Mouse (Mus musculus): ENCODE data around the gene Auts2. TPM values are rescaled to one million over a fixed set of nuclear protein-coding genes. Genes with fewer than 3 reads are reported as not detected.

The Auts2 gene
- polyA plus RNA-seq, 2 experiments: 38.3 to 50.8 TPM

DNA sequence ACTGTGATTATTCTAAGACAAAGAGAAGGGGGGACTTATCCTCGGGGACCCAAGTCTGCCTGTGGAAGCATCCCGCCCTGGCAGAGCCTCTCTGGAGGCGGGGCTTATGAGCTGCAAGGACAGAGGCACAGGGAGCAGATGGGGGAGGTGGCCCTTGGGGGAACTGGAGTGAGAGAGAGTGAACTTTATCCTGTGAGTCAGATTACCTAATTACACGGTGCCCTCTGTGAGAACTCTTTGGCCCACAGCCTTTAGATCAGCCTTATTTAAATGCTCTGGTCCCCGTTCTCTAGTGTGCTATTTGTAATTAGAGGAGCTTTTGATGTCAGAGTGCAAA is 809.9 kb downstream of the Auts2 start:
- Histone ChIP-seq H3K27me3 (ENCODE audit: control insufficient read depth, insufficient read depth, low read length) (no peaks in the 10 kb centered on the region), H3K36me3 (ENCODE audit: control insufficient read depth, insufficient read depth, low read length) (no peaks in the 10 kb centered on the region), H3K4me3 (replicated peaks; ENCODE audit: low read length) (no peak overlapping the region), H3K9ac (ENCODE audit: low read depth, low read length, severe bottlenecking) (no peak overlapping the region), H3K27ac (replicated peaks; ENCODE audit: low read depth, low read length) (no peak overlapping the region), H3K4me1 (ENCODE audit: control insufficient read depth, insufficient read depth, low read length) (peaks cover 31% of the 10 kb centered on the region), H3K4me2 (replicated peaks; ENCODE audit: low read depth, low read length, severe bottlenecking) (no peak overlapping the region), H3K9me3 (ENCODE audit: control insufficient read depth, low read length) (no peaks in the 10 kb centered on the region)
- TF ChIP-seq POLR2A (IDR thresholded peaks at IDR 0.05; ENCODE audit: borderline replicate concordance, extremely low read depth, insufficient read depth, insufficient read length): no peak
- WGBS: 19% methylated on average over 5 of the region's 5 CpGs
- ATAC-seq (ENCODE audit: low FRiP score, low read depth): no peak
- DNase-seq (ENCODE audit: low spot score): no peak

GRCm38 (mm10) chr5:131732631-131733323 is 810.4 kb downstream of the Auts2 start:
- peak; percentile 18 for DNase-seq (ENCODE audit: low spot score)
- H3K4me1 ChIP-seq (ENCODE audit: control insufficient read depth, insufficient read depth, low read length): peaks cover 29% of the 10 kb centered on the region
- WGBS: 47% methylated on average over 7 of the region's 7 CpGs

GRCm38 (mm10) chr5:131729456-131729855 is 813.7 kb downstream of the Auts2 start:
- H3K9ac ChIP-seq (ENCODE audit: low read depth, low read length, severe bottlenecking): no peak overlapping the region
- WGBS: 89% methylated on average over 4 of the region's 4 CpGs

More at GRCm38 (mm10) chr5:131732631-131733323, 810.4 kb downstream of the Auts2 start:
- no peak for TF ChIP-seq POLR2A (IDR thresholded peaks at IDR 0.05; ENCODE audit: borderline replicate concordance, extremely low read depth, insufficient read depth, insufficient read length)
- no peak for ATAC-seq (ENCODE audit: low FRiP score, low read depth)
- Histone ChIP-seq H3K27me3 (ENCODE audit: control insufficient read depth, insufficient read depth, low read length) (no peaks in the 10 kb centered on the region), H3K27ac (replicated peaks; ENCODE audit: low read depth, low read length) (no peak overlapping the region), H3K4me3 (replicated peaks; ENCODE audit: low read length) (no peak overlapping the region), H3K9ac (ENCODE audit: low read depth, low read length, severe bottlenecking) (no peak overlapping the region), H3K4me2 (replicated peaks; ENCODE audit: low read depth, low read length, severe bottlenecking) (no peak overlapping the region), H3K9me3 (ENCODE audit: control insufficient read depth, low read length) (no peaks in the 10 kb centered on the region), H3K36me3 (ENCODE audit: control insufficient read depth, insufficient read depth, low read length) (no peaks in the 10 kb centered on the region)

DNA sequence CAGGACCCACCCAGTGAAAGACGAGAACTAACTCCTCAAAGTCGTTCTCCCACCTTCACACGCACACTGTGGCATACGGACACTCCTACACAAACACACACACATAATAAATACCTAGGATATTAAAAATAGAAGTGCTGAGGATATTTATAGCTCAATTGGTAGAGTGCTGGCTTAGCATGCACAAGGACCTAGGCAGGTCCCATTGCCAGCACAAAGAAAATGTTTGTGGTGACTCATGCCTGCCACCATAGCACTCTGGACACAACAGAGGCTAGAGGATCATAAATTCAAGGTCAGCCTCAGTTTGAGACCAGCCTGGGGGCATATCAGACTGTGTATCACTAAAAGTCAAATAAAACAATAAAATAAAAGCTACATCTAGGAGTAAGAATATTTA is 815.2 kb downstream of the Auts2 start:
- Histone ChIP-seq H3K4me3 (replicated peaks; ENCODE audit: low read length) (no peak overlapping the region), H3K36me3 (ENCODE audit: control insufficient read depth, insufficient read depth, low read length) (no peaks in the 10 kb centered on the region), H3K27me3 (ENCODE audit: control insufficient read depth, insufficient read depth, low read length) (no peaks in the 10 kb centered on the region), H3K9me3 (ENCODE audit: control insufficient read depth, low read length) (no peaks in the 10 kb centered on the region), H3K4me1 (ENCODE audit: control insufficient read depth, insufficient read depth, low read length) (peaks cover 7% of the 10 kb centered on the region), H3K4me2 (replicated peaks; ENCODE audit: low read depth, low read length, severe bottlenecking) (no peak overlapping the region), H3K27ac (replicated peaks; ENCODE audit: low read depth, low read length) (no peak overlapping the region), H3K9ac (ENCODE audit: low read depth, low read length, severe bottlenecking) (no peak overlapping the region)
- 64% methylated on average over 4 of the region's 4 CpGs for WGBS
- ATAC-seq (ENCODE audit: low FRiP score, low read depth) (no peak), DNase-seq (ENCODE audit: low spot score) (no peak)
- no peak for TF ChIP-seq POLR2A (IDR thresholded peaks at IDR 0.05; ENCODE audit: borderline replicate concordance, extremely low read depth, insufficient read depth, insufficient read length)

More at GRCm38 (mm10) chr5:131729456-131729855, 813.7 kb downstream of the Auts2 start:
- Histone ChIP-seq H3K4me1 (ENCODE audit: control insufficient read depth, insufficient read depth, low read length) (peaks cover 12% of the 10 kb centered on the region), H3K36me3 (ENCODE audit: control insufficient read depth, insufficient read depth, low read length) (no peaks in the 10 kb centered on the region), H3K4me2 (replicated peaks; ENCODE audit: low read depth, low read length, severe bottlenecking) (no peak overlapping the region), H3K9me3 (ENCODE audit: control insufficient read depth, low read length) (no peaks in the 10 kb centered on the region), H3K27ac (replicated peaks; ENCODE audit: low read depth, low read length) (no peak overlapping the region), H3K27me3 (ENCODE audit: control insufficient read depth, insufficient read depth, low read length) (no peaks in the 10 kb centered on the region), H3K4me3 (replicated peaks; ENCODE audit: low read length) (no peak overlapping the region)
- DNase-seq (ENCODE audit: low spot score): no peak
- ATAC-seq (ENCODE audit: low FRiP score, low read depth): no peak
- TF ChIP-seq POLR2A (IDR thresholded peaks at IDR 0.05; ENCODE audit: borderline replicate concordance, extremely low read depth, insufficient read depth, insufficient read length): no peak

DNA sequence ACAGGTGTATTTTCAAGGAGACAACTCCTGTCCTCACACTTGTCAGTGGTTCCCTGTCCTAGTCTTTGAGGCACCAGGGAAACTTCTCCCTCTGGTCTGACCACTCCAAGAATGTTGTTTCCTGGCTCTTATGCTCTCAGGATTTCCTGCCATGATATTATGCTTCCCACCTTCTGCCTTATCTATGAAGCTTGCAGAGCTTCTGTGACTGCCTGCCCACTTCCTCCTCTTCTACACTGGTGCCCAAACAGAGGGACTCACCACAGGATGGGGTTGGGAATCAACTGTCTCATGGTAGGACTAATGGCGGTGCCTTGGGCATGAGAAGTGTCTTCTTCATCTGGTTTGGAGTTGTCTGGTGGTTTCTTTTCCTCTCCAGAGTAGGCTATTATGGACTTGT is 818.6 kb downstream of the Auts2 start:
- no peak for TF ChIP-seq POLR2A (IDR thresholded peaks at IDR 0.05; ENCODE audit: borderline replicate concordance, extremely low read depth, insufficient read depth, insufficient read length)
- 87% methylated on average over 1 of the region's 1 CpGs for WGBS

More for the DNA sequence above, 818.6 kb downstream of the Auts2 start:
- Histone ChIP-seq H3K9ac (ENCODE audit: low read depth, low read length, severe bottlenecking) (no peak overlapping the region), H3K4me2 (replicated peaks; ENCODE audit: low read depth, low read length, severe bottlenecking) (no peak overlapping the region), H3K27ac (replicated peaks; ENCODE audit: low read depth, low read length) (no peak overlapping the region), H3K9me3 (ENCODE audit: control insufficient read depth, low read length) (no peaks in the 10 kb centered on the region), H3K27me3 (ENCODE audit: control insufficient read depth, insufficient read depth, low read length) (no peaks in the 10 kb centered on the region), H3K4me3 (replicated peaks; ENCODE audit: low read length) (no peak overlapping the region), H3K4me1 (ENCODE audit: control insufficient read depth, insufficient read depth, low read length) (peaks cover 16% of the 10 kb centered on the region), H3K36me3 (ENCODE audit: control insufficient read depth, insufficient read depth, low read length) (no peaks in the 10 kb centered on the region)
- ATAC-seq (ENCODE audit: low FRiP score, low read depth): no peak
- DNase-seq (ENCODE audit: low spot score): no peak

Measured in limb, embryonic 14.5 days (tissue).